Mouse (Mus musculus) urinary bladder, adult 2 months (tissue): ENCODE data around the gene Arhgdig. TPM values are rescaled to one million over a fixed set of nuclear protein-coding genes. Genes with fewer than 3 reads are reported as not detected.
A peak's percentile ranks its signal among the peaks of the same experiment; 100 is the strongest.
"Not testable (repeated sequence)": the region's sequence is repeated elsewhere in the genome, so short reads cannot be mapped to it uniquely, and the experiment has no call there.

Experiments
- DNase-seq: peaks from one replicate; pipeline ENCODE4 v3.0.0; 2022; ENCODE audit warnings: low spot score
- polyA plus RNA-seq: library from polyadenylated mRNA; depleted of rRNA; stranded (reverse); fragments of >200 nt; gene quantifications from 2 replicates; pipeline ENCODE4 v1.2.3, GENCODE M21; 2012; rRNA removed

Arhgdig gene
- polyA plus RNA-seq, 1 experiment: 12.5 TPM

DNA sequence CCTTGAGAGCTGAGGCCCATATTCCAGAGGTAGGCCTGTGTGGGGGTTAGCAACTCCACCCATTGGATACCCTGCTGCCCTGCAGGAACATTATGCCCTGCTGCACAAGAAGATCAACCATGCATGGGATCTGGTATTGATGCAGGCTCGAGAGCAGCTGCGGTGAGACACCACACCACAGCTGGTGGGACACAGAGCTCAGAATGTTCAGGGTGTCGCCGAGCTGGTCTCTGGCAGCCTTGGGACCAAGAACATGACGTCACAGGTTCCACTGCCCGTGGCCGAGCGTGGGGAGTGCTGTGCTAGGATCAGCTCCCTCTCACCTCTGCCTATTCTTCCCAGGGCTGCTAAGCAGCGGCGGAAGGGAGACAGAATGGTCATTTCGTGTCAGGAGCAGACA, 2.8 kb downstream of the Arhgdig start:
- no peak for DNase-seq

DNA sequence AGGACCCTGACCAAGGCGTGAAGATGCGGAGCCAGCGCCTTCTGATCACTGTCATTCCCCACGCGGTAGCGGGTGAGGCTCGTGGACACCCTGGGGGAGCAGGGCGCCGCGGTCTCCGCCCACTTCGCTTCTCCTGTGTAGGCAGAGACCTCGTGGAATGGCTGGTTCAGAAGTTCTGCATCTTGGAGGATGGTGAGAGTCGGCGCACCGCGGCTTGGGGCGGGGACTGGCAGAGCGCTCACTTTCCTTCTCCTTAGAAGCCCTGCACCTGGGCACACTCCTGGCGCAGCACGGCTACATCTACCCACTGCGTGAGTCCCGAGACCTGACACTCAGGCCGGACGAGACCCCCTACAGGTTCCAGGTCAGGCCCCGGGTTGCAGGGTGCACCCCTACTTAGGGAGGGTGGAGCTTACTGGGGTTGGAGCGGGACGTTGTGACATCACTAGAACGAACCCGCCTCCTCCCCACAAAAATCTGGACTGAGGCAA, 4.2 kb downstream of the Arhgdig start:
- DNase-seq: peak; percentile 43

DNA sequence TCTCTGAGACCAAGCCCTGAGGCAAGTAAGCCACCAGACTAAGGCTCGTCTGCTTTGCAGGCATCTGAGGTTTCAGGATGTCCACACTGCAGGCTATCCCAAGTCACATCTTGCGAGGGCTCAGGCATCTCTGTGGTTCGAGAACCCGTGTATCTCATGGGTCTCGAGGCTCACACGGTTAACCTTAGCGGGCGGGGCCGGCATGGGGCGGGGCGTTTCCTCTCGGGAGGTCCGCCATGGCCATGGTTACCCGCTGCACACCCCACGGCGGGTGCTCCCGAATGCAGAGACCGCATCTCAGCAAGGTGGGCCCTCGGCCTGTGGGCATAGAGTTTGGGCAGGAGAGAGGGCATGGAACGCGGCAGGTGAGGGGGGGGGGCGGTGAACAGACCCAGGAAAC, 4.8 kb downstream of the Arhgdig start, which contains the start of gene Rgs11:
Gene Rgs11, plus strand, starts transcription at position 215 of the 400 bp plus-strand sequence.
- no peak for DNase-seq

DNA sequence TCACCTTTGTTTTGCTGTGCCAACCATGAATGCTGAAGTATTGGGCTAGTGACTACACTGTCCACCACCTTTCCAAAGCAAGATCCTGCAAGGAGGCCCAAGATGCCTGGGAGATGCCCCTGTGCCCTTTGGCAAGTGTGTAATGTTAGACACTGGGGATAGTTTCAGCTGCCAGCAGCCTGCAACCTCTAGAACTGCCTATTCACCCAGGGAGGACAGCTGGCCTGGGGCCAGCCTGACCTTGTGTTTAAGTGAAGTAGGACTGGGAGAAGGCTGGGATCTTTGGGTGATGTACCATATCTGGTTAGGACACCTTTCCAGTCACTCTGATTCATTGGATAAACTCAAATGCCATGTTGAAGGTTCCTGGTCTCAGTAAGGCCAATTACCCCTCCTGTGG, 5.6 kb downstream of the Arhgdig start:
- DNase-seq: no peak

DNA sequence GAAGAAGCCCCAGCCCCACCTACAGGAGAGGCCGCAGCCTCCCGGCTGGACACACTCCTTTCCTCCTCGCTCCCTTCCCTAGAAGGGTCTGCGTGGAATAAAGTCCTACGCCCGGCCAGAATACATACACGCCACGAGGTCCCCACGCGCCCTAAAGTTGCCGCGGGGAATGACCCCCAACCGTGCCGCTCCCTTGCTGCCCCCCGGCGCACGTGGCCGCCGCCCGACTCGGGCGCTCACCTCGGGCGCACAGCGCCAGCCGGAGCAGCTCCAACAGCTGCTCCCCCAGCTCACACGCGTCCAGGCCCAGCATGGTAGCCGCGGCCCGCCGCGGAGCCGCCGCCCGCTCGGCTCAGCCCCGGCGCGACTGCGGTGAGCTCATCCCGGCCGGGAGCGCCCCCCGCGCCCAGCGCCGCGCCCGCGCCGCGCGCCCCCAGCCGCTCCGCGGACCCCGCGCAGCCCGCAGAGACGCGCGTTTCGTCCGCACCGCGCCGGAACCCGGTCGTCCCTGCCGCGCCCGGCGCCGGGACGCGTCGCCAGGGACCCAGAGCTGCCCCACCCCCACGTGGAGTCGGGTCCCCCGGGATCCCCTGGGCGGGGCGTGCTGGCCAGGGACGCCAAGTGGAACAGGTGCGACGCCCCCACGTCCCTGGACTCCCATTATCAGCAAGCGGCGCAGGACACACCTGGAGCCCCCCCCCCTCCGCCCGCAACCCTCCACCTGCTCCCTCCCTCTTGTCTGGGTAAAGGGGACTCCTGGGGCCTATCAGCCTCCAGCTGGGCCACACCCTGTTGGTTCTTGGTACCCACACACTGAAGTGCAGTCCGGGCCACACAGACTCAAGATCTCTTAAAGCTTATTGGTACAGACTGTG, 6.5 kb downstream of the Arhgdig start:
- no peak for DNase-seq

DNA sequence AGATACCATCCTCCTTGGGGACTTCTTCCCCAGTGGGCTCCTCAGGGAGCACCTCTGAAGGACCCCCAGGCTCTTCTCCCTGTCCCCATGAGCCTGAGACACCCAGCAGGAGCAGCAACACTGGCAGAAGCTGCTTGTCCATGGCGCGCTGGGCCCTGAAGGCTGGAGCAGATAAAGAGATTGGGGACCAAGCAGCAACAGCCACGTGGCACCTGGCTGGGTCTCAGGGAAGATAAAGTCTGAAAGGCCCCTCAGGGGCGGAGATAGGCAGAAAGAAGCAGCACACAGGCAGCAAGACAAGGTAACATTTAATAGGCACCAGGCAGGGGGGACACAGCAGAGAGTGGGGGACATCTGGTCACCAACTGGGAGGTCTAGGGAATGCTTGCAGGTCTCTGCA, 8.7 kb downstream of the Arhgdig start, which contains the start of gene Pdia2:
Gene Pdia2, minus strand, starts transcription at position 196 of the 400 bp plus-strand sequence.
- no peak for DNase-seq

DNA sequence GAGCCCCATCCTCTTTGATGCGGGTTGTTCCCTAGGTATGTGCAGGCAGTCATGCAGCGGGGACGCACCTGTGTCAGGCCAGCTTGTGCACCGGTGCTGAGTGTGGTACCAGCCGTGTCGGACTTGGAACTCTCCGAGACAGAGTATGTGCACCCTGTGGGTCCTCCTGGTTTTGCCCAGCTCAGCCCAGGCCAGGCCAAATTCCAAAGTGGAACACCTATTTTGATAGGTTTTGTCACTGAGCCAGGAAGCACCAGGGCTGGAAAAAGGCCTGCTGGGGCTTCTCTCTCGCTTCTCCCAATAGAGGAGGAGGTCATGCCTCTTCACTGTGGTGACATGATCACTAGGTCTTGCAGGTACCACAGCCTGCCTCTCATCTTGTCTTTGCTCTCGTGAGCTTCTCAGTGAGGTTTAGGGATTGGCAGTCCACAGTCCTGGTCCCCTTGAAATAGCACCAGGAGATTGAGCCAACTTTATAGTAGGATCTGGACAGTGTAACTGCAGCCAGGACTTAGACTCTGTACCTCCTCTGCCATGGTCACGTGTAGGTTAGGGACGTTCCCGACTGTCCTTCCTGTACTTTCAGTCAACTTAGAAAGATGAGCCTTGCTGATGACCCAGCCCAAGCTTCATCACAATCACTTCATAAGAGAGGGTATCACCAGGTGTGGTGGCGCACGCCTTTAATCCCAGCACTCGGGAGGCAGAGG, 14.9 kb downstream of the Arhgdig start:
- no peak for DNase-seq

DNA sequence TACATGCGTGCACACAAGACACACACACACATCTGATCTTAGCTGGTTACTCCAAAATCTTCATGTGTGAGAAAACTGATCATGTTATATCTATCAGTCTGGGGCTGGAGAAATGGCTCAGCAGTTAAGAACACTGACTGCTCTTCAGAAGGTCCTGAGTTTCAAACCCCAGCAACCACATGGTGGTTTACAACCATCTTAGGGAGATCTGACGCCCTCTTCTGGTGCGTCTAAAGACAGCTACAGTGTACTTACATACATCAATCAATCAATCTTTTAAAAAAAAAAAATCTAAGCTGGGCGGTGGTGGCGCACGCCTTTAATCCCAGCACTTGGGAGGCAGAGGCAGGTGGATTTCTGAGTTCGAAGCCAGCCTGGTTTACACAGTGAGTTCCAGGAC, 16.1 kb downstream of the Arhgdig start:
- DNase-seq: not testable (repeated sequence)

DNA sequence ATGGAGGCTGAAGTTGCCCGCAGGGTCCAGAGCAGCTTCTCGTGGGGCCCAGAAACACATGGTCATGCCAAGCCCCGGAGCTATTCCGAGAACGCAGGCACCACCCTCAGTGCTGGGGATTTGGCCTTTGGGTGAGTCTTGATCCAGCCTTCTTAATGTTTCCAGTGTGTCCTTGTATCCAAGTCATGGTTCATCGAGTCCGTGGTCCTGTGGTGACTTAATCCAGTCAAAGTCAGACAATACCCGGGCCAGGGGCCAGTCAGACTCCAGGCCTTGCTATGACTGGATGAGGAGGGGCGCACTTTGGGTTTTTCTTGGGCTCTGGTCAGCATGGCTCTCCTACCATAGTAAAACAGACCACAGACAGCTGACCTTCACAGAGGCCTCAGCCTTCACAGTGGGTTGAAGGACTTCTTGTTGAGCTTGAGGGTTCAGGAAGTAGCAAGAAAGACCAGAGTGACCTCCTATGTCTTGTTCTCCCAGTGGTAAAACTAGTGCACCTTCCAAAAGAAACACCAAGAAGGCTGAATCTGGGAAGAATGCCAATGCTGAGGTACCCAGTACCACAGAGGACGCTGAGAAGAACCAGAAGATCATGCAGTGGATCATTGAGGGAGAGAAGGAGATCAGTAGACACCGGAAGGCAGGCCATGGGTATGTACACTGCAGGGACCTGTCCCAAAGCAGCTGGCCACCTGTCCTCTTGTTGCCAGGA, 19.3 kb downstream of the Arhgdig start:
- no peak for DNase-seq

DNA sequence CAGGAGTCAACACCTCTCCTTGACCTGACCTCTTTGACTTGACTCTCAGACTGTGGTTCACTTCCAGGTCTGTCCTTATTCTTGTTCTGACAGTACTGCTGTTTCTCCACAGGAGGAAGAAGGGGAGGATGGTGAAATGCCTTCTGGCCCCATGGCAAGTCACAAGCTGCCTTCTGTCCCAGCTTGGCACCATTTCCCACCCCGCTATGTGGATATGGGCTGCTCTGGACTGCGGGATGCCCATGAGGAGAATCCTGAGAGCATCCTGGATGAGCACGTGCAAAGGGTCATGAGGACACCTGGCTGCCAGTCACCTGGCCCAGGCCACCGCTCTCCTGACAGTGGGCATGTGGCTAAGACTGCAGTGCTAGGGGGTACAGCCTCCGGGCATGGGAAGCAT, 20.0 kb downstream of the Arhgdig start:
- no peak for DNase-seq

DNA sequence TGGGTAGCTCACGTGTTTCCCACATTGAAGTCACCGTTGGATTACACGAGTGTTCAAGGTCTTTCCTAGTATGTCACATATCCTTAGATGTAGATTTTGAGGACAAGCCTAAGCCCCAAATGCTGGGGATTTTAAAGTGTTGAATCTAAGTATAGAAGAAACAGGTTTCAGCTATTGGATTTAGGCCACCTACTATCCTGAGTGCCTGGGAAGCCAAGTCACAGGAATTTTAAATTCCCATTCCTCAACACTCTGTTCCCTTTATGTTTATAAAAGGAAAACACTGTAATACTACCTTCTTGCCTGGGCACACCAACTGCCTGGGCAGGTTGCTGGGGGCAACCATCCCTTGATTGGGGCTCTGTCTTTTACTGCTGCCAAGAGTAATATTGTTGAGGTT, 26.4 kb downstream of the Arhgdig start:
- DNase-seq: no peak

DNA sequence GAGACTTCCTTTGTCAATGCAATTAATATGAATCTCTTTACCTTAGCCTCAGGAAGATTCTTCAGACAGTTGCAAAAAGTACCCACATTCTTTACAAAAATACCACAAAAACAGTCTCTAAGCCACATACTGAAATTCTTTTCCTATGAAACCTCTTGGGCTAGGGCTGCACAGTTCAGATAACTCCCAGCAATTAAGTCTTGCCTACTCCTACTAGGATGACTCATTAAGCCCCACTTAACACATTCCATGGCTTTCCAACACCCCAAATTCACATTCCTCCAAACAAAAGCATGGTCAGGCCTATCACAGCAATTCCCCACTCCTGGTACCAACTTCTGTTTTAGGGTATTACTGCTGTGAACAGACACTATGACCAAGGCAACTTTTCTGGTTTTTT, 29.0 kb downstream of the Arhgdig start:
- no peak for DNase-seq

DNA sequence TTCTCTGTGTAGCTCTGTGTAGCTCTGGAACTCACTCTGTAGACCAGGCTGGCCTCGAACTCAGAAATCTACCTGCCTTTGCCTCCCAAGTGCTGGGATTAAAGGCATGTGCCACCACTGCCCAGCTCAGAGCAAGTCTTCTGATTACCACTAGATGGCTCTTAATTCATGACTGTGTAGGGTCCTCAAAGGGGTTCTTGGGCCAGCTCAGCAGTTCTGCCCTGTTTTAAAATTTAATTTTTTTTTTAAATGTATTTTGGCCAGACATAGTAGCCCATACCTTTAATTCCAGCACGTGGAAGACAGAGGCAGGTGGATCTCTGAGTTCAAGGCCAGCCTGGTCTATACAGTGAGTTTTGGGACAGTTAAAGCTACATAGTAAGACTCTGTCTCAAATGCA, 32.3 kb downstream of the Arhgdig start:
- not testable (repeated sequence) for DNase-seq

DNA sequence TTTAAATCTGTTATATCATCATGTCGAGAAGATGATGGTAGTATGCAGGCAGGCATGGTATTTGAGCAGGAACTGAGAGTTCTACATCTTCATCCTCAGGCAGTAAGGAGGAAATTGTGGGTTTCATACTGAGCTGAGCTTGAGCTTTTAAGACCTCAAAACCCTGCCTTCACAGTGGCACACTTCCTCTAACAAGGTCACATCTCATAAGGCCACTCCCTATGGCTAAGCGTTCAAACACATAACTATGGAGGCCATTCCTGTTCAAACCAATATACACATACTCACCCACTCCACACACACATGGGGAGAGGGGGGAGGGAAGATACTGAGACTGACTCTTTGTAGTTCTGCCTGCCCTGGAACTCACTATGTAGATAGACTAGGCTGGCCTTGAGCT, 39.5 kb downstream of the Arhgdig start:
- DNase-seq: no peak

DNA sequence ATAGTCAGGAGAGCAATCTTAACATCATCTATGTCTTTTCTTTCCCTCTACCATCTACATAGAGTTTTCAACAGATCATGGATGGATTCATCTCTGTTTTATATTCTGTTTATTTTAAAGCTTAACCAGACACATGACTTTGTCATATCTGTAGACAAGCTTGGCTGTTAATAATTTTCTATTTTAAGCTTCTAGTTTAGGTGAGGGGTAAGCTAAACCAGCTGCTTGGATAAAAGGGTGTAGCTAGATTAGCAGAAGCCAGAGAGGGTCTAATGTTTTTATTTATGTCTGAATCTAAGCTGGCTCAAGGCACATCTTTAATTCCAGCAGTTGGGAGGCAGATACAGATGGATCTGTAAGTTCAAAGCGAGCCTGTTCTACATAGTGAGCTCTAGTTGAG, 44.9 kb downstream of the Arhgdig start:
- no peak for DNase-seq

DNA sequence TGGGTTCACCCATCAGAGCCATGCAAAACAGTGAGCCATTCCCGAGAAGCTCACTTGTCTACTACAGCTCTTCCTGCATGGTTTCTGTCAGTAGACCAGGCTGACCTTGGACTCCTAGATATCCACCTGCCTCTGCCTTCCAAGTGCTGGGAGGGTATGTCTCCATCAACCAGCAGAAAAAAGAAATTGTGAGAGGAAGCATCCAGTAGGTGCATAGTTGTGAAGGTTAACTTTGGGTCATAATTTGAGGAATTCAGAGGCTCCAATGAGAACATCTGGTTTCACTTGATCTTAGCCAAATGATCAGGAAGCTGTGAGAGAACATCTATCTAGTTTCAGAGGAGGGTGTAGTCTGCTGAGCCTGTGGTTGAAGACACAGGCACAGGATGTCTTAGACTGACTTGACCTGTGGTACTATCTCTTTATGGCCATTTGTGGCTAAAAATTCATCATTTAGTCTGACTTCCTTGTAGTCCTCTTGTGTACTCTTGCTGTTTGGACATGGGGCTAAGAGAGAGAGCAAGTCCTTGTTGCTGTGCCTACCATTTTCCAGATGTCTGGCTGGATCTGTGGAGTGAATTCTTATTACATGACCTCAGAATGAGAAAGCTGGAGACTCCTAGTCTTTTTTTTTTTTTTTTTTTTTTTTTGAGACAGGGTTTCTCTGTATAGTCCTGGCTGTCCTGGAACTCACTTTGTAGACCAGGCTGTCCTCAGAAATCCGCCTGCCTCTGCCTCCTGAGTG, 55.5 kb downstream of the Arhgdig start:
- DNase-seq: no peak

Other genes starting within 250 kb of the Arhgdig start
- 30.1 and 32.4 TPM in 2 replicates for gene Capn15, start 222.0 kb downstream of the Arhgdig start, polyA plus RNA-seq
- gene Rab11fip3, start 138.2 kb downstream of the Arhgdig start, polyA plus RNA-seq: 21.2 and 28.6 TPM in 2 replicates
- gene Decr2, start 117.4 kb downstream of the Arhgdig start, polyA plus RNA-seq: 81.4 and 105 TPM in 2 replicates
- 13.9 and 20.6 TPM in 2 replicates for gene Nme4, start 112.2 kb downstream of the Arhgdig start, polyA plus RNA-seq
- gene Tmem8, start 94.5 kb downstream of the Arhgdig start, polyA plus RNA-seq: 17.1 and 21.8 TPM in 2 replicates
- 62.8 and 76.4 TPM in 2 replicates for gene Mrpl28, start 84.3 kb downstream of the Arhgdig start, polyA plus RNA-seq
- gene Axin1, start 69.1 kb downstream of the Arhgdig start, polyA plus RNA-seq: 22.2 and 24.4 TPM in 2 replicates
- 0.41 and 0.72 TPM in 2 replicates for gene Pdia2, start 8.7 kb downstream of the Arhgdig start, polyA plus RNA-seq
- 46.4 and 47.9 TPM in 2 replicates for gene Rgs11, start 4.8 kb downstream of the Arhgdig start, polyA plus RNA-seq
- 89.4 and 106 TPM in 2 replicates for gene Fam234a, start 36.5 kb upstream of the Arhgdig start, polyA plus RNA-seq
- gene Luc7l, start 45.1 kb upstream of the Arhgdig start, polyA plus RNA-seq: 51.1 and 65.5 TPM in 2 replicates
- 7.9 and 11.1 TPM in 2 replicates for gene Neurl1b, start 207.0 kb upstream of the Arhgdig start, polyA plus RNA-seq